Mouse (Mus musculus) retina, embryonic 14.5 days (tissue): ENCODE data around the gene Eef1a2.
"Not testable (repeated sequence)": the region's sequence is repeated elsewhere in the genome, so short reads cannot be mapped to it uniquely, and the experiment has no call there.

Experiments used
- DNase-seq: peaks from one replicate; pipeline ENCODE4 v3.0.0-alpha.2; 2015; ENCODE audit warnings: low spot score

The Eef1a2 gene

DNA sequence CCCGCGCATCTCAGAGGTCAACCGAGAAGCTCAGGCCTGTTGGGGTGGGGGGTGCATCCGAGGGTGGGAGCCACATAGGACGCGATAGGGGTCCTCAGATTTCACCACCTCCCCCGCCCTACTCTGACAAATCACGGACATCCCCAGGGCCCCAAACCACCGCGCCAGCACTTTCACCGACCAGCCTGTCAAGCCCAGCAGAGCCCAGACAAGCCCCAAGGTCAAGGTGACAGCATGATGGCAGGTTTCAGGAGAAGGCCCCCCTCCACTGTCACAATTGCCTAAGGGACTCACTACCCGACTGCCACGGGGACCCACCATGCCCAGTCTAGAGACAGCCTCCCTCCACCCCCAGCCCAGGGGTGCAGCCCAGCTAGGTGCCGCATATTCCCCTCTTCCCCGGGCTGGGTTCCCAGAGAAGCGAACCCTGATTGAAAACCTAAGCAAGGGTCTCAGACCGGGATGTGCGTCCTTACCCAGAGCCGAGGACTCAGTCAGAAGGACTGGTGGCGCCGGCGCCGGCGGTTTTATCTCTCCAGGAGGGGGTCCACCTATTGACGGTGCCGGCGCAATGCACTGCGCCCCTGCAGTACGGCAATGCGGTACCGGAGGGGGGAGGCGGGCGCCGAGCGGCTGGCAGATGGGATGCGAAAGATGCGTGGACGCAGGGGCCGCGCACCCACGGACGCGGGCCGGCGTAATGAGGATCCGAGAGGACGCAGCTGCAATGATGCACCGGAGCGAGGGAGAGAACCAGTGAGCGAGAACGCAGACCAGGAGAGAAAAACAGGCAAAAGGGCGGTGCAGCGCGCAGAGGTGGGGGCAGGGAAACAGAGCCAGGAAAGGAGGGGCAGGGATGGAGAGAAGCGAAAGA, at the start of gene Eef1a2:
Gene Eef1a2 (minus strand): TSS at position 767 of the 874 bp plus-strand sequence.
- DNase-seq, result peak; percentile 58

DNA sequence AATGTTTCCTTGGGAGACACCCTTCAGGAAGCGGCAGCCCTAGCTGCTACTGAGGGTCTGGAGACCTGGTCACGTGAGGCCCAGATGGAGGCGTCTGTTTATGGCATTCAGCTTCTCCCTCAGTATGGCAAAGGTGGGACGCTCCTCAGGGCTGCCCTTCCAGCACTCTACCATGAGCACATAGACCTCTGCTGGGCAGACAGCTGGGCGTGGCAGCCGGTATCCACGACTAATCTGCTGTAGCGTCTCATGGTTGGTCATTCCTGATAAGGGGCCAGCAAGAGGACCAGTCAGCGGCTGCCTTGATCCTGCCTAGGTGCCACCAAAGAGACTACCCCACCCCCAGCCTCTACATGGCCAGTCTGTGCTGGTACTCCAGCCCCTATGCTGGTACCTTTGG, 49.3 kb upstream of the Eef1a2 start:
- DNase-seq, result no peak

DNA sequence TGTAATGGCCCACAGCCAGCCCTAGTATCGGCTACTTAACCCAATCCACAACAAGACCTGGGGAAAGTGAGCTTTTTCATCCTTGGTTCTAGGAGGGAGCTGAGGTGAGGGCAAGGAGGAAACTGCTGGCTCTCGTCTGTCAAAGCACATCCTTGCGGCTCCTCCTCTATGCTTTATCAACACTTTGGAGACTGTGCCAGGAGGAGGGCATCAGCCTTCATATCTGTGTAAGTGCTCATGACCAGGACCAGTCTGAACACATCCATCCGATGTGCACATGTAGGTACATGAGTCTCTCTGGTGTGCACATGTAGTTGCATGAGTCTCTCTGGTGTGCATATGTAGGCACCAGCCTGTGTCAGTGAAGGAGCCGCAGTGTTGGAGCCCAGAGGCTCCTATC, 48.9 kb upstream of the Eef1a2 start:
- DNase-seq, result no peak

DNA sequence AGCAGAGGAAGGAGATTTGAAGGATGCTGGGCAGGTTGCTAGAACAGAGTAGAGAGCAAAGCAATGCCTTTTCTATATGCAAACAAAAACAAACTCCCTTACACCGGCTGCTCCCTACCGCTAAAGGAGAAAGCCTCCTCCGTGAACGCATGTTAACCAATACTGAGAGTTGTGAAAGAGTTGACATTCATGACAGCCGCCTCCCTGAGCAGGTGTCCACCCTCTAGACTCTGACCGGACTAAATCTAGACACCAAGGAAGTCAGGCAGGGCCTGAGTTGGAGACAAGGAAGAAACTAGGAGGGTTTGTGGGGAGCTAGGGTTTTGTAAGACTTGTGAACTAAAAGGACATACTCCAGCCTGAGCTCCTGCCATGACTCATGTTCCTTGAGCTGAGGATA, 46.1 kb upstream of the Eef1a2 start:
- no peak for DNase-seq

DNA sequence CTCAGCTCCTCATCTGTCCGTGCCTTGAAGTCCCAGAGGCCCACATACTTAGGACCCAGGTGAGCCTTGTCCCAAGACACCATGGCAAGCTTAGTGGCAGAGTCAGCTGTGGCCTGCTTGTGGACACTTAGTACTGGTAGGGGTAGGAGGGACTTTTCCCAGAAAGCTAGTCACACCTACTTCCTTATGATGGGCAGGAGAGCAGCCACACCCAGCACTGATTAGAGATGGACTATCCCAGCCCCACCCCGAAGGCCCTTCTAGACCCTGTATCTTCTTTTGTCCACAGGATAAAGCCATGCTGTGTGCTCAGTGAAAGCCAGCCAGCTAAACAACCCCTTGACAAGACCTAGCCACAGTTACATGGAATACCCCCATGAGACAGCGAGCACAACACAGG, 45.6 kb upstream of the Eef1a2 start, which contains the start of gene Ptk6:
Gene Ptk6 (minus strand): TSS at position 368 of the 400 bp plus-strand sequence.
- DNase-seq, result no peak

DNA sequence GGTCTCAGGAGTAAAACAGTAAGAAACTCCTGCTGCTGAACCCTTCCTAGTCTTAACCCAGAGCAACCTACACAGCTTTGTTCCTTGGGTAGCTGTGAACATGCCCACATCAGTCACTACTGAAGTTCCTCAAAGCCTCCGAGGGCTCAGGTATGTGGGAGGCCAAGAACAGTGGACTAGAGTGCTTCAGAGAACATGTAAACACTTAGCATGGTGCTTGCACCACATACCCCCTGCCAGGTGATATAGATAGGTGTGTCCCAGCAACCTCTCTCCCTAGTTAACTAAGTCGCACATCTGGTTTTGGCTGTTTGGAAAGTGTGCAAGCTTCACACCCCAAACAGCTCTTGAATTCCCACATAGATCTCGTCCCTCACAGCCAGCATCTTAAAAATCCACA, 44.8 kb upstream of the Eef1a2 start:
- no peak for DNase-seq

DNA sequence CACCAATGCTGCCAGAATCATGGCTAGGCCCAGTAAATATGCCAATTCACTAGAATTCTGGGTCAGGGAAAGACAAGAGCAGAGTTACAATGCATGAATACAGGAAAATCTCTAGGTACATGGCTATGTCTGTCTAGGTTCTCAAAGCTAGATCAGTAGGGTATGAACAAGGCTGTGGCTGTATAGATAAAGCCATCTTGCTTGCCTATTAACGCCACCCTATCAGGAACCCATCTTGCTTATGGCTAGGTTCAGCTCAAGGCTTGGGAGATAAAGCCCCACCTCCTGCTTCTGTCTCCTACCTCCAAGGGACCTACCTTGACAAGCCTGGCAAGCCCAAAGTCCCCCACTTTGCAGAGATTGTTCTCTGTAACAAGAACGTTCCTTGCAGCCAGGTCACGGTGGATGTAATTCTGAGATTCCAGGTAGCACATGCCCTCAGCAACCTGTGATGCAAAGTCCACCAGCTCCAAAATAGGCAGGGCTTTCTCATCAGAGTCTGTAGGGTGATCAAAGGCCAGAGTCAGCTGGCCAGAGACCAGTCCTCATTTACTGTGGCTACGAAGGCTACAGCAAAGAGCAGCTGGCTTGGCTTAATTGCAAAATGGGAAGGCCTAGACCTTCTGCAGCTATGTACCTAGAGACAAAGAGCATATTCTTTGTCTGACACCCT, 40.0 kb upstream of the Eef1a2 start:
- no peak for DNase-seq

DNA sequence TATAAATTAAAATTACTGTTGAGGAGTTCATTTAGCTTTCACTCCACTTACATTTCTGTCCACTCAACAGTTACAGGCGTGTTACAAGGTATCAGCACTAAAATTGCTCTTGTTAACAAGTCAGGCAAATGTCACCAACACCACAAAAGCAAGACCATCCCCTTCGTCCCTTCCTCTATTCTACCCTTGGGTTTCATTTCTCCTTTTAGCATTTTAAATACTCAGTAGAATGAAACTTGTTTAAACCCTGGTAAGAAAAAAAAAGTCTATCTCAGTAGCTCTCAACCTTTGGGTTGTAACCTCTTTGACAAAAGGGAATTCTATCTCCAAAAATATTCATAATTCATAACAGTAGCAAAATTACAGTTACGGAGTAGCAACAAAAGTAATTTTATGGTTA, 36.2 kb upstream of the Eef1a2 start:
- DNase-seq, result no peak

DNA sequence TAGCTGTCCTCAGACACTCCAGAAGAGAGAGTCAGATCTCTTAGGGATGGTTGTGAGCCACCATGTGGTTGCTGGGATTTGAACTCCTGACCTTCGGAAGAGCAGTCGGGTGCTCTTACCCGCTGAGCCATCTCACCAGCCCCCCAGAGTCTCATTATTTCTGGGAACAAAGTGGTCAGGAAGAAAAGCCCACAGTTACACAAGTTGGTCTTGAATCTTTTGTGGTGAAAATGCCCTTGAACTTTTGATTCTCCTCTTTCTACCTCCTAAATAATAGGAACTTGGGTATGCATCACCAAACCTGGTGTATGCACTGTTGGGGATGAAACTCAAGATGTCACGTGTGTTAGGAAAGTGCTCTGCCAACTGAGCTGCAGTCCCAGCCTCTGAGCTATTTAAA, 35.1 kb upstream of the Eef1a2 start:
- DNase-seq, result no peak

DNA sequence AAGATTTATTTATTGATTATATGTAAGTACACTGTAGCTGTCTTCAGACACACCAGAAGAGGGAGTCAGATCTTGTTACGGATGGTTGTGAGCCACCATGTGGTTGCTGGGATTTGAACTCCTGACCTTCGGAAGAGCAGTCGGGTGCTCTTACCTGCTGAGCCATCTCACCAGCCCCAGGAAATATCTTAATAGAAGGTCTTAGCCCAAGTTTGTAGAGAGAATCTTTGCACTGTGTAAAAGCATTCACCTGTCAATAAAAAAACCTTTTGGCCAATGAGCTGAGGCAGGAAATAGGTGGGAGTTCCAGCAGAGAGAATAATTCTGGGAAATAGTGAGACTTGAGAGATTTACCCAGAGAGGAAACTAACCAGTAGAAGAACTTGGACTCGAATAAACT, 34.6 kb upstream of the Eef1a2 start:
- DNase-seq, result not testable (repeated sequence)

DNA sequence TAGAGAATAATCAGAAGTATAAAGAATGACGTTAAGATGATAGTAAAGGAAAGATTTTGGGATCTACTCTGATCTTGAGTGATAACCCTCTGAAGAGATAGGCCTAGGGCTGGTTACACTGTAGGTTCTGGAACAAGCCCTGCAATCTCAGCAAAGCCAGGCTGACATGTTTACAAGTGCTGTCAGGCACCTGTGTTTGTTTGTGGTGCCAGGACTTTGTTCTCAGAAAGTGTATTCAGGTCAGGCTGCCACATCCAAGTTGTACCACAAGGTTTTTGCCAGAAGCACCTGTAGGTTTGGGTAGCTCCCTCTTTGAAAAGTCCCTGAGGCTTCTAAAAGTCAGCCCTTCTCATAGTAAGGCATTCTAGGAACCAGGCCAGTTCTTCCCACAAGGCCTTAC, 32.5 kb upstream of the Eef1a2 start:
- no peak for DNase-seq

DNA sequence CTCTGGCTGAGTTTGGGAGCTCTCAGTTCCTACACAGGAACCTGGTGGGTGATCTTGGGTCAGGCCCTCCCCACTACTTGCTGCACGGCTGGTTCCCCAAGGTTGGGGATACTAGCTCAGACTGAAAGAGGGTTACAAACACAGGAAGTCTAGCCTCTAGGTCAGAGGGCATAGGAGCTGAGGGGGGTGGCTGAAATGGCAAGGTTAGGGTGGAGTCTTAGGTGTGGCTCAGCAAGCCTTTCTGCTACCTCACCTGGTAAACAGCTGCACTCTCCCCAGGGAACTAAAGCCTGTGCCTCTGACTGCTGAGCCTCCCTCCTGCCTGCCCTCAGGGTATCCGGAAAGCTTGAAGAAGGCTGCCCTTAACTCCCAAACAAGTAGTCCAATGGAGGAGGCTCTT, 31.9 kb upstream of the Eef1a2 start:
- DNase-seq, result no peak

DNA sequence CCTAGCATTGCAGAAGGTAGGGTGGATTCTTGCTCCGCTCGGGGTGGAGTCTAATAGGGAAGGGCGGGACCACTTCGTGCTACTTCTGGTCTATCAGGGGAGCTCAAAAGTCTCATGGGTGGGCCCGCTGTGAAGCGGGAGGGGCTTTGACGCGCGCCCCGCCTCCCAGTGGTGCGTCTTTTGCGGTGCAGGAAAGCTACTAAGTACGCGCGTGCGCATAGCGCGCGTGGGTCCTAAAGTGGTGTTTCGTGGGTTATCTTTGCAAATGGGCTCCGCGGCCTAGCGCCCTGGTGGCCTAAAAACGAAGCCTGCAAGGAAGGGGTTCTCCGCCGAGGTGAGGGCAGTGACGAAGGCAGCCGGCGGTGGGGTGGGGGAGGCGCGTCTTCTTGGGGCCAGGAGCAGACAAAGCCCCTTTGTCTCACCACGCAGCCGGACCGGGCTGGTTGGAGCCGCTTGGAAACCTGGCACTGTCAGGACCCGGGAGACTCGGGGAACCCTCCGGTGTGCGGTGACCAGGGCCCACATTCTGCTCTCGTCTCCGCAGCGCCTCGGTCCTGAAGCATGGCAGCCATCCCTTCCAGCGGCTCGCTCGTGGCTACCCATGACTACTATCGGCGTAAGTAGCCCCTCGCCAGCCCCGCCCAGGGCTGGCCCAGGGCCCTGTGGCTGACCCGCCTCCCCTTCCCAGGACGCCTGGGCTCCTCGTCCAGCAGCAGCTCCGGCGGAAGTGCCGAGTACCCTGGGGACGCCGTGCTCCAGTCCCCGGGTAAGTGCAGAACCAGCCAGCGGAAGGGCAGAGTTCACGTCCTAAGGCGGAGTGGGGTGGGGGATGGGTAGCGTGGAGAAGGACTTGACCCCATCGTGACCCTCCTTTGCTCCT, 30.5 kb upstream of the Eef1a2 start, which contains the start of gene Ppdpf:
Gene Ppdpf (plus strand): TSS at position 127 of the 880 bp plus-strand sequence.
- DNase-seq, result peak; percentile 83

DNA sequence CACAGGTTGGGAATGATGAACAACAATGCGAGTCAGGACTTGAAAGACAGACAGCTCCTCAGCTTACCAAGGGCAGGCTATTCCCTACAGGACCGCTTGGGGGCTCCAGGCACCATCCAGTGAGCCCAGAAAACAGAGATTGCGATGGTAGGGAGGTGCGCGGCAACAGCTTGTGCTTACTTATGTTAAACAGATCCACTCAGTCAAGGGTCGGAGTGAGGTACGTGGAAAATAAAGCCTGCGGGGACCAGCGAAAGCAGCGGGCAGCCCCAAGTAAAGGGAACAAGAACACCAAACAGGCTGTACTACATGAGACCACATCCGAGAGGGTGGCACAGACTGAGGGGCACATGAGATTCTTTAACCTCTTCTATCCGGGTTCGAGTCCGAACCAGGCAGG, 29.8 kb upstream of the Eef1a2 start:
- peak; percentile 94 for DNase-seq

DNA sequence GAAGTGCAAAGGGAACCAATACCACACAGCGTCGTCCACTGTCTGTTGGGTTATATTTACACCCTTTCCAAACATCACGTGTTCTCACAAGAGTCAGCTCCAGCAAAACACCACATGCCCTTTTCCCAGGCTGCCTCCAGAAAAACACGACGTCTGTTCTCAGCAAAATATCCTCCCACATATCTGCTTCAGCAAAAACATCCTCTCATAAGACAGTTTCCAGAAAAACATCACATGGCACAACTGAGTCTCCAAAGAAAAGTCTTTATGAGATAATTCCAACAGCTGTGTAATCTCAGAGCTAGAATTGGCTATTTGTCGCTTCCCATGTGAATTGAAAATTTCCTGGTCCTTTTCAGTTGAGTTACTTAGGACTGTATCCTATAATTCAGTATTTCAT, 24.1 kb upstream of the Eef1a2 start:
- no peak for DNase-seq

DNA sequence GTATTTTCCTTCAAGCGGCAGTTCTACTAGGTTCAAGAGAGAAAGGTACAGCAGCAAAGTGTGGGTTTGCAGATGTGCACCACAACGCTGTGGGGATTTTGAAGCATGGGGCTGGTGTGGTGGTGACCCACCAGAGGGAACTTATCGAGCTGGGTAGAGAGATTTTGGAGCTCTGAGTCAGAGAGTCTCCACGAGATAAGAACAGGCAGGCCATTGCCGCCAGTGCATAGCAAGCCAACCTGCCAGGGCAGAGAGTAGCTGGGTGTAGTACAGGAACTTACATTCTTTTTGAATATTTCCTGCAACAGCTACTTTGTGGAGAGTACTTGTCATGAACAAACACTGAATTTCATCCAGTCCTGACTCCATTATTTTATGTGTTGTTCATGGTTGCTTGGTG, 21.7 kb upstream of the Eef1a2 start:
- no peak for DNase-seq

DNA sequence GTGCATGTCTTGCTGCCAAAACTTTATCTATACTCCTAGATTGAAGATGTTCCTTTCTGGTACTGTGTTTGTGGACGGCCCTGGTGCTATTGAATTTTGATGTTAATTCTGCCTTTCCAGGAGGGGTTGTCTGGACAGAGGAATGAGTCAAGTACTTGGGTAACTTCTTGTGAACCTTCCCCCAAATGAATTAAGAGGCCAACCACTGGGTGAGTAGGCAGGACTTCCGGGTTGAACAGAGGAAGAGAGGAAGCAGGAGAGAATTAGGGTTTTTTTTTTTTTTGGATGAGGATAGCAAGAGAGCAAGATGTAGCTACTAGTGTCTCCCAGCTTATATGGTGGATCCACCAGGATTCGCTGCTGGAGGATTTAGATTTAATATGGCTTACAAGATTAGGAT, 21.2 kb upstream of the Eef1a2 start:
- DNase-seq, result no peak

DNA sequence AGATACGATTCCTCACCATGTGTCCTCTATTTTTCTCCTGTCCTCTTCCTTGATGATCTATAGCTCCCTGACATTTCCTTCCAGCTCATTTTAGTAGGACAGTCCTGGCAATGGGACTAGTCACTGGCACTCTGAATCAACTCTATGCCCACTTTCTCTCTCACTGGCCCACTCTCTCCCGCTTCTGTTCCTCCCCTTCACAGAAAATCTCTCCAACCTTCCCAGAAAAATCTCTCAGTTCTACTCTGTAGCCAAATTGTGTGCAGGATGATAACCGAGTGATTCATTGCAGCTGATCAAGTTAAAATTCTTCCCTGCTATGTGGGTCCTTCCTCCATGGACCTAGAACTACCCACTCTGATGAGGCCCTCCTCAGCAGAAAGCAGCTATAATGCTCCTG, 17.8 kb upstream of the Eef1a2 start:
- DNase-seq, result no peak

DNA sequence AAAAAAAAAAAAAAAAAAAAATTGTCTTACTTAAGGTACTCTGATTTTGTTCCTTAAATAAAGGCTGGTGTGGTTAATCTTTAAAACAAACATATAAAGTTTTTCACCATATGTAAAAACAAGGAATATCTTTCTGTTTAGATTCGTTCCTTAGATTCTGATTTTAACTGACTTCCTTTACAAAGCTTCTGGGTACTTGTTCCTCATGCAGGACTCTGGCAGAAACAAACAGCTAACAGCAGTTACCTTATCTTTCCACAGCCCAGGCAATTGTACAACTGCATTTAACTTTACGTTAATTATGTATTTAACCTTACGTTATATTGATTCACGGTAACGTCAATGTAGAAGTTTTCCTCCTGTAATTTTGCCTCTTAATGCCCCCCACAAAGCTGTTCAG, 9.7 kb upstream of the Eef1a2 start:
- no peak for DNase-seq

DNA sequence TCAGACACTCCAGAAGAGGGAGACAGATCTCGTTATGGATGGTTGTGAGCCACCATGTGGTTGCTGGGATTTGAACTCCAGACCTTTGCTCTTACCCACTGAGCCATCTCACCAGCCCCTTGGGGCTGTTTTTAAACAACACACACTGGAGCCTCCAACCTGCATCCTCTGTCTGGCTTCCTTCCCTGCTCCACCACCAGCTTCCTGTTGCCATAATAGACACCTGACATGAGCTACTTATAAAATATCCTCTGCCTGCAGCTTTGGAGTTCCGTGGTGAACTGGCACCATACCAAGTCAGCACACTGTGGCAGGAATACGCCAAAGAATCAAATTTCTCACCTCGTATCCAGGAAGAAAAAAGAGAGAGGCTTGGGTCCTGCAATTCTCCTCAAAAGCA, 4.0 kb upstream of the Eef1a2 start:
- no peak for DNase-seq

DNA sequence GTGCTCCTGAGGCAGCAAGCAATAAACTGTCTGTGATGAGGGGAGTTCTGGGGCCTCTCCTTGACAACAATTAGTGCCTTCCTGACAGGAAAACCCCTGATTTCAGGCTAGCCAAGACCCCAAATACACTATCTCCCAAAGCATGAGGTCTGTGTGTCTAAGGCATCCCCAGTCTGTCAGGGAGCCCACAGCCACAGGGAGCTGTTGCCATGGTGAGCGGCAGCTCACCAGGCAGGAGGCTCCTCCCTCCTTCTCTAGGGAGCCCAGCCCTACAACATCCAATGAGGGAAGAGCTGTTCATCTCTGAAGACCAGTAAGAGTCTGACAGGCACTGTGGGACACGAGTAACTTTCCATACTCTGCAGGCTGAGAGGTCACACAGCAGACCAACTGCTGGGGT, 3.0 kb upstream of the Eef1a2 start:
- DNase-seq, result peak; percentile 68

DNA sequence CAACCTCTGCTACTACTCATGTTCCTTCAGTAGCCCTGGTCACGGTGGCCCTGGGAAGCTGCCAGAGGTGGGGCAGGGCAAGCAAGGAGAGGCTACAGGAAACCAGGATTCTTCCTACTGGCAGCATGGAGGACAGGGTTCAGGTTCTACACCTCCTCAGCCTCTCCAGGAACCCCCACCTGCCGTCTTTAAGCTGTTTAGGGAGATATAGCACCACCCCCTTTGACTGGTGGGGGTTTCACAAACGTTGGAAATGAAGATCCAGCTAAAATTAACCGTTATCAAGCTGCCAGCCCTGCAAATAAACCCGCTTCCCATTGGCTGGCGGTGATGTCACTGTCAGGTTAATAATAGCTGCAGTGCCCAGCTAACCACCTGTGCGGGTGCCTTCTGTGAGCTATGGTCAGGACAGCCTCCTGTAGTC, 2.3 kb upstream of the Eef1a2 start:
- DNase-seq, result no peak
